Mouse (Mus musculus) small intestine, adult 2 months (tissue): ENCODE results near the gene Arhgef18.

Experiments used
- CTCF ChIP-seq: fragments of 200-500 bp; IDR thresholded peaks from 2 replicates; pipeline ENCODE4 v1.5.1; 2012; ENCODE audit warnings: low read depth, mild to moderate bottlenecking, control low read depth, inconsistent platforms, low read length, moderate library complexity, mixed read lengths; ENCODE audit not compliant: insufficient replicate concordance, insufficient read length; ENCODE audit errors: extremely low read depth
- POLR2A ChIP-seq: fragments of 200-500 bp; IDR thresholded peaks from 2 replicates; pipeline ENCODE4 v1.6.1; 2012; ENCODE audit warnings: low read depth, mild to moderate bottlenecking, control low read depth, inconsistent platforms, low read length, moderate library complexity

GRCm38 (mm10) chr8:3480221-3480785 lies 87.5 kb downstream of the Arhgef18 start:
- TF ChIP-seq POLR2A = no peak
- TF ChIP-seq CTCF = no peak
